11 mouse cellular contexts compared by ENCODE assay signal in genomic region chr7:124347218-124348017, GRCm38 (mm10).
DNase-seq lines count a peak whose midpoint lies in the region; ATAC-seq and TF ChIP-seq lines count a peak whose summit lies in the region.
"Had no signal": no experiment of that assay in that cellular context is flagged by ENCODE, and none has a peak within 500 bp of the region (broad histone marks: within the 10 kb centered on the region; RNA-seq: fewer than 3 reads in every experiment).

No protein-coding gene starts in this region.

- H3K4me1 ChIP-seq in cerebellum, adult 2 months (ENCODE audit: control insufficient read depth, insufficient read depth, low read length), result no peaks in the 10 kb centered on the region
- no peaks in the 10 kb centered on the region for H3K4me1 ChIP-seq in neural tube, embryonic 11.5 days (ENCODE audit: control insufficient read depth, insufficient read depth, low read length)
- peaks cover 7% of the 10 kb centered on the region for H3K4me1 ChIP-seq in limb, embryonic 10.5 days
- H3K4me1 ChIP-seq: embryonic facial prominence, embryonic 13.5 days; intestine, embryonic 15.5 days; megakaryocyte, embryonic 14.5 days had no signal

- H3K36me3 ChIP-seq in neural tube, embryonic 11.5 days (ENCODE audit: control insufficient read depth, insufficient read depth, low read length), result no peaks in the 10 kb centered on the region
- no peaks in the 10 kb centered on the region for H3K36me3 ChIP-seq in limb, embryonic 10.5 days
- H3K36me3 ChIP-seq: embryonic facial prominence, embryonic 13.5 days; intestine, embryonic 15.5 days had no signal

- ATAC-seq in cerebellum, adult (ENCODE audit: insufficient number of reproducible peaks, low FRiP score, low TSS enrichment), result no peak
- ATAC-seq in neural tube, embryonic 11.5 days (ENCODE audit: insufficient read depth, low FRiP score, low TSS enrichment), result no peak
- ATAC-seq: intestine, embryonic 15.5 days had no signal

- peak in 1 of 2 experiments; percentile 9 for DNase-seq in cerebellum, adult 2 months
- peak; percentile 15 for DNase-seq in neural tube, embryonic 11.5 days (ENCODE audit: low spot score)
- no peak for DNase-seq in neural tube, embryonic 10.5 days (ENCODE audit: extremely low spot score, low spot score)
- DNase-seq in layer of hippocampus, adult 8-10 months (ENCODE audit: low spot score in 2 of 2), result peak; percentile 21 to 50
- DNase-seq in right cerebral cortex, postnatal 4 days, result peak; percentile 14
- no peak for DNase-seq in limb, embryonic 10.5 days (ENCODE audit: low spot score)
- DNase-seq in ovary, postnatal 10 days (ENCODE audit: low spot score), result no peak

- no peak overlapping the region for H3K9ac ChIP-seq in neural tube, embryonic 11.5 days (ENCODE audit: low read length)
- H3K9ac ChIP-seq: embryonic facial prominence, embryonic 13.5 days; intestine, embryonic 15.5 days had no signal

- H3K4me3 ChIP-seq in cerebellum, adult 2 months (replicated peaks; ENCODE audit: insufficient read depth, low read depth, low read length), result peak overlapping the region; percentile 12
- H3K4me3 ChIP-seq in neural tube, embryonic 11.5 days (ENCODE audit: low read depth, low read length), result no peak overlapping the region
- H3K4me3 ChIP-seq in limb, embryonic 10.5 days, result no peak overlapping the region
- H3K4me3 ChIP-seq: embryonic facial prominence, embryonic 13.5 days; intestine, embryonic 15.5 days; megakaryocyte, embryonic 14.5 days had no signal

- H3K4me2 ChIP-seq in neural tube, embryonic 11.5 days (ENCODE audit: low read depth), result no peak overlapping the region
- H3K4me2 ChIP-seq: embryonic facial prominence, embryonic 13.5 days; intestine, embryonic 15.5 days had no signal

- no peaks in the 10 kb centered on the region for H3K9me3 ChIP-seq in neural tube, embryonic 11.5 days (ENCODE audit: control insufficient read depth, low read length)
- H3K9me3 ChIP-seq in limb, embryonic 10.5 days (replicated peaks), result no peaks in the 10 kb centered on the region
- H3K9me3 ChIP-seq: embryonic facial prominence, embryonic 13.5 days; intestine, embryonic 15.5 days had no signal

- WGBS in cerebellum, adult 2 months, result 21% methylated on average over 13 of the region's 13 CpGs
- 54% methylated on average over 13 of the region's 13 CpGs for WGBS in neural tube, embryonic 11.5 days
- WGBS in limb, embryonic 10.5 days, result 62% methylated on average over 13 of the region's 13 CpGs

- TF ChIP-seq POLR2A in cerebellum, adult 2 months (IDR thresholded peaks at IDR 0.05; ENCODE audit: borderline replicate concordance, insufficient read depth, low read length), result no peak

- H3K27me3 ChIP-seq in cerebellum, adult 2 months (ENCODE audit: control insufficient read depth, insufficient read depth, low read length), result no peaks in the 10 kb centered on the region; the same call in 1 of the 2 replicates
- H3K27me3 ChIP-seq in neural tube, embryonic 11.5 days (ENCODE audit: control insufficient read depth, insufficient read depth, low read length), result no peaks in the 10 kb centered on the region
- H3K27me3 ChIP-seq in limb, embryonic 10.5 days (ENCODE audit: low read depth, poor library complexity, severe bottlenecking), result no peaks in the 10 kb centered on the region
- H3K27me3 ChIP-seq: embryonic facial prominence, embryonic 13.5 days; intestine, embryonic 15.5 days; megakaryocyte, embryonic 14.5 days had no signal

- H3K27ac ChIP-seq in cerebellum, adult 2 months (ENCODE audit: insufficient read depth, low read length), result no peak overlapping the region
- no peak overlapping the region for H3K27ac ChIP-seq in neural tube, embryonic 11.5 days (ENCODE audit: low read depth, low read length)
- no peak overlapping the region for H3K27ac ChIP-seq in limb, embryonic 10.5 days
- H3K27ac ChIP-seq: embryonic facial prominence, embryonic 13.5 days; intestine, embryonic 15.5 days had no signal

- TF ChIP-seq CTCF in cerebellum, adult 2 months (IDR thresholded peaks at IDR 0.05; ENCODE audit: borderline replicate concordance, insufficient read depth, low read depth, low read length), result no peak

Comparison
In these comparisons a context has a peak if more than half of its experiments do, and no peak if none do; other contexts are left out.
1. DNase-seq: peak in neural tube, embryonic 11.5 days (single experiment), layer of hippocampus, adult 8-10 months (2 of 2) and right cerebral cortex, postnatal 4 days (single experiment); none in neural tube, embryonic 10.5 days (single experiment), limb, embryonic 10.5 days (single experiment) and ovary, postnatal 10 days (single experiment).